Mouse (Mus musculus): ENCODE measurements around the gene Gm10320.

DNA sequence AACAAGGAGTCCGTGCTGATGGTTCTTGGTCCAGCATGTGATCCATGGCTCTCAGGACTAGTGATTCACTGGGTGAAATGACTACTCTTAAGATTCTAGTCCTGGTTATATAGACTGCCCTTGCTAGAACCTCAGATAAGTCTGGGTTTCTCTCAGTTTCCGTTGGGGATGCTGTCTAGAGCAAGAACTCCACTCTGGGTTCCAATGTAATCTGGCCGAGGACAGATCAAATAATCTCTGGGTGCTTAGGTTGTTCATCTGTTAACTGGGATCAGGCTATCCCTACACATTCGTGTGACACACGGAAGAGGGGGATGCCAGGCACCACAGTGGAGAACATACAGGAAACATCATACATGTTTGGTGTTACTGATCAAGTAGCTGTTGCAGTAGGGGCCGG, 9.5 kb upstream of the Gm10320 start:
- TF ChIP-seq CTCF (conservative IDR thresholded peaks at IDR 0.05; ENCODE audit: insufficient read depth, insufficient read length, low read depth, low read length) (no peak), POLR2A (IDR thresholded peaks at IDR 0.05; ENCODE audit: low read depth, low read length) (no peak)
